Mouse (Mus musculus) v-Abl transformed pro-B cells (cell line): Measurements from ENCODE around the gene Tle3.

Source experiments
- in situ Hi-C, 2 experiments: fragments of 400-800 bp; cut with MboI; formaldehyde crosslinking; loops; one replicate each; pipeline ENCODE4 v1.15.1; 2025; ENCODE audit not compliant: unreplicated experiment in 2 of 2

Gene Tle3

GRCm38 (mm10) chr9:61416571-61416970, 44.4 kb downstream of the Tle3 start:
- in situ Hi-C loops = no loop called here

GRCm38 (mm10) chr9:61421626-61422025, 49.5 kb downstream of the Tle3 start:
- in situ Hi-C loops = no loop called here

- in situ Hi-C loops = no loop called here
Measured at GRCm38 (mm10) chr9:61424245-61424644, 52.1 kb downstream of the Tle3 start.

DNA sequence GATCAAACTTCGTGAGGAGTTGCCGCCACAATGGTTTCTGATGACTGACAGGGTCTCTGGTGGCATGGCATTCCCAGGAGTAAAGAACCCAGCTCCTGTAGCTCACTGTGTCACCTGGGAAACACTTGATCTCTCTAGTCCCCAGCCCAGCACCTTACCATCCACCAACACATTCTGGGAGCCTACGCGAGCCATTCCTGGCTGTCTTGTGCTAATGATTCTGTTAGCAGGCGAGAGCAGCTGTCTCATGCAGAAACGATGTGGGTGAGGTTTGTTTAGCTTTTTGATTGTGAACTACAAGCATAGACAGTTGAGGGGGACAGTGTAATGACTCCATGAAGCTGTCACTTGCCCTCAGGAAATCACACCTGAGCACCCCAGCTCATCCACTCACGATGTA, 54.3 kb downstream of the Tle3 start:
- in situ Hi-C loops = no loop called here

GRCm38 (mm10) chr9:61427051-61427450, 54.9 kb downstream of the Tle3 start:
- in situ Hi-C loops = no loop called here

DNA sequence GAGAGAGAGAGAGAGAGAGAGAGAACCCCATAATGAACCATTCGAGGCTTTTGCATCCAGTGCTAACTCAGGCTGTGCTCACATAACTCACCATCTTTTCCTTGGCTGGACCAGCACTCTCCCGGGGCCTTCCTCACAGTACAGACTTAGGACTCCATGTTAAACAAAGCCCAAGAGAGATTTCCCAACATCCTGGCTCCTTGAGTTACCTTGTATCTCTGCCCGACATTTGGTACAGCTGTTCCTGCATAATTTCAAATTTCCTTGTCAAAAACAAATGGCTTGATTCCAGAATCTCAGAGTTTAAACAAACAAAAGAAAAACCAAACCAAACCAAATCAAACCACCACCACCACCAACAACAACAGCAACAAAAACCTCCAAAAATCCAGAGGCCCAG, 55.7 kb downstream of the Tle3 start:
- in situ Hi-C loops = no loop called here

- in situ Hi-C loops = no loop called here
Measured at GRCm38 (mm10) chr9:61431830-61432229, 59.7 kb downstream of the Tle3 start.

- in situ Hi-C loops = no loop called here
Measured at GRCm38 (mm10) chr9:61433206-61433605, 61.0 kb downstream of the Tle3 start.

GRCm38 (mm10) chr9:61434062-61434461, 61.9 kb downstream of the Tle3 start:
- in situ Hi-C loops = no loop called here

DNA sequence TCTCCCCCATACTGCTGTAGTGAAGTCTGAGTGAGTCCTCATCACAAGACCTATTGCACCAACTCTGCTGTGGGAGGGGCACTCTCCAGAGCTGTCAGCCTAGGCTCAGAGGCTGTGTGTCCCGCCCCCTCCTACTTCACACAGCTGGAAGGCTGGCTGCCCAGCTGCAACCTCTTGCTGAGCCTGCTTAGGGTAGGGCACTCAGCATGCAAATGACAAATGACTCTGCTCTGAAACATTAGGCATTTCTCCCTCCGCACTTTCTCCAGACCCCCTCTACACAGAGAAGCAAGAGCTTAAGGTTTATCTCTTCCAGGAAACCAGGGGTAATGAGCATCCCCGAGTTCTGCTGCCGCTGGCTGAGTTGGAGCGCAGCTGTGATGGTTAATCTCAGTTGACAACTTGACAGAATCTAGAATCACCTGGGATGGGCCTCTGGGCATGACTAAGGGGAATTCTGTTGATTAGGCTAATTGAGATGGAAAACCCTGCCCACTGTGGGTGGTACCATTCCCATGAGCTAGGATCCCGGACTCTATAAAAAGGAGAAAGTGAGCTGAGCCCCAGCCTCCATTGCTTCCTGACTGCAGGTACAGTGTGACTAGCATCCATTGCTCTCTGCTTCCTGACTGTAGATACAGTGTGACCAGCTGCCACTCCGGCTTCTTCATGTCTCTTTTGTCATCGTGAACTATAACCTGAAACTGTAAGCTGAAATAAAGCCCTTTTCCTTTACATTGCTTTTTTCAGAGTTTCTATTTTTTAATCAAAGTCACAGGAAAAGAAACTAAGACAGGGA, 63.2 kb downstream of the Tle3 start:
- in situ Hi-C loops = no loop called here

GRCm38 (mm10) chr9:61436104-61436503, 63.9 kb downstream of the Tle3 start:
- in situ Hi-C loops = no loop called here

GRCm38 (mm10) chr9:61436761-61437160, 64.6 kb downstream of the Tle3 start:
- in situ Hi-C loops = no loop called here

DNA sequence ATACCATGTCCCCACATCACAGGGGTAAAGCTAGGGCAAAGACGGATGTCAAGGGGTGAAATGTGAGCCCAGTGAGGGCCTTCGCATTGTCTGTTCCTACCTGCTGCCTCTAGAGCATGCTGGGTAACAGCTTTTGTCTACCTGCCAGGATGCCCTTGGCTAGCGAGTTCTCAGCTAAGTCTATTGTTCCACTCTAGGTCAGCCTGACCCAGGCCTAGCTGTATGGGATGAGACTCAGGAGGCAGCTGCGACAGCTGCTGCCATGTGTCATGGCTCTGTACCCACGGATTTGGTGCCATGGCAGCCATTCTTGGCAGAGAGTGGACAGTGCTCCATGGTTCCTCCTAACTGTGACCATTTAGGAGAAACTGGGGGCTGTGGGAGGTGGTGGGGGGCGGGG, 66.9 kb downstream of the Tle3 start:
- in situ Hi-C loops = no loop called here

DNA sequence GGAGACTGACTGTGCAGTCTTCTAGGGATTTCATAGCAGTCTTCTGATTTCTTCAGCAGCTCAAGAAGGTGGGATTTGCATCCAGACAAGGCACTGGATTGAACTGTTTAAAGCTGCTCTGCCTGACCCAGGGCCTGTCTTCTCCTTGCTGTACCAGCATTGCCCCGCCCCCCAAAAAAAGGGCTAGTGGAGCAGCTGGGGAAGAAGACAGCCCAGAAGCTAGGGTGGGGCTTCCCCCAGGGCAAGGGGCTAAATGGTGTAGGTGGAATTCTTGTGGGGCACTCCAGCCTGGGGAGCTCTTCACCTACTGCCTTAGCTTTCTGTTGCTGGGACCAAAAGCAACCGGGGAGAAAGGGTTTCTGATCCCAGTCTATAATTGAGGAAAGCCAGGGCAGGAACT, 67.8 kb downstream of the Tle3 start:
- in situ Hi-C loops = no loop called here

DNA sequence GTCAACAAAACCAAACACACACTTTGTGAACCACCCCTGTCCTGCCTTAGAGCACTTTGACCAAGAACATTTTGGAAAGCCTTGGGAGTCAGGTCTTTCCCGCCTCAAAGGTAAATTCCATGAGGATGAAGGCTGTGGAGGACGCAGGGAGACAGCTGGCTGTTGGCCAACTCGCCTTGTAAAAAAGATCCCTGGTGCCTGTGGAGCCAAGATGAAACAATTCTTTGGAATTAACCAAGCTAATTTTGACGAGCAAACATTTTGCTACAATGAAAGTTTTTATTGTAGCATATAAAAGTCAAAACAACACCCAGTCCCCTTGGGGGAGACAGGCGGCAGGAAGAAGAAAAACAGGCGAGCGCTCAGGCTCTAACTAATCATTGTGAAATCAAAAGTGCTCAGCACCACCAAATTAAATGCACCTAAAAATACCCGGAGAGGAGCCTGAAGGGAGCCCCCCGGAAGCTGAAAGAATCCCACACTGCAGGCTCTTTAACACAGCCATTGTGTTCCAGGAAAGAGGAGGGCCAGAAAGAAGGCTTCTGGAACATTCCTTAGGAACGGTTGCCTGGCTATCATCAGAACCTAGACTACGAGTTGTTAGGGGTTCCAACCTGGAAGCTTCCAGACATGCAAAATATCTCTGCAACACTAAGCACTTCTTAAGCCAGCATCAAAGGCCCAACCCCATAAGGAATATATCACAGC, 69.2 kb downstream of the Tle3 start:
- in situ Hi-C loops = no loop called here

DNA sequence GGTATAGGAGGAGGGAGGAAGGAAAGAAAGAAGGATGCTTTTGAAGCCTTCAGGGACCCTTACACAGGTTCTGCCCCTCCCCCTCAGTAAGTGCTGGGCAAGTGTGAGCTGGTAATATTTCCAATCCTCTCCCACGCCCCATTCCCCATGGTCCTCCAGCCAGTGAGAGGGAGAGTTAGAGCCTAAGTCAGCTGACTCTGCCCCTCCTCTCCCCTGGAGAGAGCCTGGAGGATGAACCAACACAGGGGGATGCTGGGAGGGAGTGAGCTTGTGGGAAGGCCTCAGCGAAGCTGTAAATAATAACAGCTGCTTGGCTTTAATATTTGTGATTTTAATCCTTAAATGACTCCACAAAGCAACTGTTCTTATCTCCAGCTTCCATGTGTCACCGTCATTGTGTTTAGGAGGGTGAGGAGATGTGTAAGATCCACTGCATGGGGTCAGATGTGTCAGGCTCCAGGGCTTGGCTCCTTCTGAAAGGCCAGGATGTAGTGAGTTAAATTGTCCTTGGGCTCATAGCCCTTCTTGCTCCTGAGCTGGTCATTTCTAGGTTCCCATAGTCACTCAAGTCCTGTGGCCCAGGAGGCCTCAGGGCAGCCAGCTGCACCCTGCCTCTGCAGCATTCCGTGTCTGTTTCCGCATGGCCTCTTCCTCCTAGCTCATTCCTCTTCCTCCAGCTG, 70.9 kb downstream of the Tle3 start:
- in situ Hi-C loops = no loop called here

- in situ Hi-C loops = no loop called here
Measured at GRCm38 (mm10) chr9:61445151-61445550, 73.0 kb downstream of the Tle3 start.

DNA sequence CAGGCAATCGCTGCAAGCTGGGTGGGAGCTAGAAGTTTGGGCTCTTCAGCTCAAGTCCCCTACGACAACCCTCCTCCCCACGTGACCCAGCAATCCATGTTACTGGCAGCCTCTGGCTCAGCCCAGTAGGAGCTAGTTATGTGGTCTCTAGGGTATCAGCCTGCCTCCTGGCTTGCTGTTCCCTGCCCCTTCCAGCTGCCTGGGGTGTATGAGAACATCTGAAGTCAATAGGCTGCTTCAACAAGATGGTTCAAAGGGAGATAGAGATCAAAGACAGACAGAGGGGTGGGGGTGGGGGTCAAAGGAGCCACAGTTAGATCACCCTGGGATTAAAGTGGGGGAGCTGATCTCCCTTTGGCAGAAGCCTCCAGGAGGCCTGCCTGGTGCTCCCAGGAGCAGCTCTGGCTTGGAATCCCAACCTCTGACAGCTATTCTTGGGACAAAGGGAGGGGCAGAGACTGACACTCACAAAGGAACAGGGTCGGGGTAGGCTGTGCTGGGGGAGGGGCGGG, 73.6 kb downstream of the Tle3 start:
- in situ Hi-C loops = no loop called here

- in situ Hi-C loops = no loop called here
Measured at GRCm38 (mm10) chr9:61446965-61447364, 74.8 kb downstream of the Tle3 start.

DNA sequence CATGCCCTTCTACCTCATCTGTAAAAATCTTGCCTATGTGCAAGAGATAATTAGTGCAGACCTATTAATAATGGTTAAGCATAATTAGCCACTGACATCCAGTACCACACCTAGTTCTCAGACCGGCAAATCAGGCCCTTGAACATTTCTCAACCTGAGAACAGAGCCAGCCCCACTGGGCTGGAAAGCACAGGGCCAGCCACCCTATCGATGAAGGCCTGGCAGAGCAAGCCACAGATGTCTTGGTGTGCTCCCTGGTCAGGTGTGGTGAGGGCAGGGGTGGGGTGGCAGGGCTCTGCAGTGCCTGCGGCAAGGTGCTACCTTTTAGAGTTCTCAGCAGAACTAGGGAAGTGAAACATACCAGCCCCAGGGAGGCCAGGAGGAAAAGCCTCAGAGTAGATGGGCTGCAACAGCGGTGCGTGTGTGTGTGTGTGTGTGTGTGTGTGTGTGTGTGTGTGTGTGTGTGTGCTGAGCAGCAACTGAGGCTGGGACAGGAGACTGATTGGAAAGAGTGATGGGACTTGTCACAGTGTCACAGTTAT, 77.3 kb downstream of the Tle3 start:
- in situ Hi-C loops = no loop called here

DNA sequence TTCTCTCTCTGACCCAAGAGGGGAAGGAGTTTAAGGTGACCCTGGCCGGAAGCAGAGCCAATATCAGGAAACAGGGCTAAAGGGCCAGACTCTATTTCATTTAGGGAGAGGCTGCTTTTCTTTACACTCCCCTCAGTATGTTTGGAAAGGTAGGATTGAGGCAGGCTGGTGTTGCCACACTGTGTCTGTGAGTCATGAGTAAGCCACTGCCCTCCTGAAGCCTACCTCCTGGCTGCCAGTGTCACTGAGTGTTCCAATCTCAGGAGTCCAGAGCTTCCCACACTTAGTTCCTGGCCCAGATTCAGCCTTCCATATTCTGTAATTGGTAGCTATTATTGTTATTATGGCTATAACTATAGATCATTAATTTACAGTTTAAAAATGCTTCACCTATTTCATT, 79.9 kb downstream of the Tle3 start:
- in situ Hi-C loops = no loop called here
